Comparison of ENCODE assay signal across 8 mouse cellular contexts in the genomic region with DNA sequence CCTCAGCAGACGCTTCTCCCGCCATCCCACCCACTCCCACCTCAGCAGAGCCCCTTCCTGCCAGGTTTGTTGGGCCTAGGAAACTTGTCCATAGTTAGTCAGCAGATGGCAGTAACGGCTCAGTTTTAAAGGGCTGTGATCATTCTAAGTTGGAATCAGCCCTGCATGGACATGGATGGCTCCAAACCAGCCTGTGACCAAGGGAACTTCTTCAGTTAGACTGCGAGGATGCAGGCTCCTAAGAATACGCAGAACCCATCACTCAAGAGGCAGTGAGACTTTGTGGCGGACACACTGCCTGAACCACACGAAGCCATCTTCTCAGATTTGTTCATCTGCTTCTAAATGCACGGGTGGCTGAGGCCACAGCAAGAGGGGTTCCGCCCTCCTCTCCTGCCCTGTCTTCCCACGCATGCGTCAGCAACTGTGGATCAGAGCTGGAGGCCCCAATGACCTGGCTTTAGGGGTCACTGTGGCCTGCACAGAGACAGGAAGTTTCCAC. TPM values are rescaled to one million over a fixed set of nuclear protein-coding genes. Genes with fewer than 3 reads are reported as not detected.
A peak's percentile ranks its signal among the peaks of the same experiment; 100 is the strongest.
DNase-seq lines count a peak whose midpoint lies in the region; ATAC-seq and TF ChIP-seq lines count a peak whose summit lies in the region.

No protein-coding gene starts in this region.

- 33% methylated on average over 11 of the region's 11 CpGs for WGBS in forebrain, postnatal 0 days
- 31% methylated on average over 11 of the region's 11 CpGs for WGBS in liver, postnatal 0 days (ENCODE audit: insufficient replicate concordance)
- WGBS in neural tube, embryonic 15.5 days, result 42% methylated on average over 11 of the region's 11 CpGs

- no peak for TF ChIP-seq CTCF in G1E (IDR thresholded peaks at IDR 0.05; ENCODE audit: low read depth, low read length)
- peak; percentile 89 for TF ChIP-seq CTCF in forebrain, postnatal 0 days (IDR thresholded peaks at IDR 0.05; ENCODE audit: low read depth)
- peak; percentile 79 for TF ChIP-seq CTCF in liver, postnatal 0 days (IDR thresholded peaks at IDR 0.05; ENCODE audit: low read depth)

- no peaks in the 10 kb centered on the region for H3K36me3 ChIP-seq in G1E (replicated peaks)
- no peaks in the 10 kb centered on the region for H3K36me3 ChIP-seq in forebrain, postnatal 0 days (ENCODE audit: insufficient read depth)
- no peaks in the 10 kb centered on the region for H3K36me3 ChIP-seq in liver, postnatal 0 days (replicated peaks; ENCODE audit: insufficient read depth, low read length)
- no peaks in the 10 kb centered on the region for H3K36me3 ChIP-seq in neural tube, embryonic 15.5 days

- H3K4me3 ChIP-seq in G1E (ENCODE audit: low read depth, low read length), result no peak overlapping the region
- H3K4me3 ChIP-seq in forebrain, postnatal 0 days (ENCODE audit: low read depth, low read length), result no peak overlapping the region
- H3K4me3 ChIP-seq in liver, postnatal 0 days (ENCODE audit: low read depth, low read length), result no peak overlapping the region
- no peak overlapping the region for H3K4me3 ChIP-seq in neural tube, embryonic 15.5 days (replicated peaks)

- H3K9me3 ChIP-seq in G1E (replicated peaks), result 0 out of 2 replicates have a peak, but pooled peaks cover 3% of the 10 kb centered on the region
- no peaks in the 10 kb centered on the region for H3K9me3 ChIP-seq in forebrain, postnatal 0 days (ENCODE audit: low read length)
- no peaks in the 10 kb centered on the region for H3K9me3 ChIP-seq in liver, postnatal 0 days (ENCODE audit: low read length)
- no peaks in the 10 kb centered on the region for H3K9me3 ChIP-seq in neural tube, embryonic 15.5 days (replicated peaks)

- peak; percentile 32 for DNase-seq in G1E (ENCODE audit: low spot score)
- DNase-seq in cerebellum, adult 11-12 months, result peak; percentile 40
- peak; percentile 90 for DNase-seq in forebrain, postnatal 0 days
- DNase-seq in heart, postnatal 4 days, result peak; percentile 78
- peak; percentile 48 to 84 for DNase-seq in layer of hippocampus, adult 18-20 months (ENCODE audit: low spot score in 2 of 2)
- DNase-seq in liver, postnatal 0 days, result peak; percentile 45
- peak; percentile 53 to 61 for DNase-seq in urinary bladder, postnatal 36 days (ENCODE audit: low spot score in 2 of 2)

- H3K4me2 ChIP-seq in forebrain, postnatal 0 days (ENCODE audit: low read depth), result 0 out of 2 replicates have a peak overlapping the region, but pooled peaks have one; percentile 8
- H3K4me2 ChIP-seq in liver, postnatal 0 days (ENCODE audit: low read depth, low read length), result peak overlapping the region; percentile 31
- H3K4me2 ChIP-seq in neural tube, embryonic 15.5 days, result peak overlapping the region; percentile 36

- no peak overlapping the region for H3K9ac ChIP-seq in forebrain, postnatal 0 days
- no peak overlapping the region for H3K9ac ChIP-seq in liver, postnatal 0 days (replicated peaks)
- no peak overlapping the region for H3K9ac ChIP-seq in neural tube, embryonic 15.5 days (replicated peaks)

- peaks cover 40% of the 10 kb centered on the region for H3K27me3 ChIP-seq in G1E (ENCODE audit: insufficient read depth, low read length)
- H3K27me3 ChIP-seq in forebrain, postnatal 0 days (ENCODE audit: insufficient read depth, low read length), result no peaks in the 10 kb centered on the region
- H3K27me3 ChIP-seq in liver, postnatal 0 days (ENCODE audit: insufficient read depth, low read length), result no peaks in the 10 kb centered on the region
- H3K27me3 ChIP-seq in neural tube, embryonic 15.5 days (replicated peaks), result no peaks in the 10 kb centered on the region

- no peak for ATAC-seq in G1E (ENCODE audit: extremely low read depth, insufficient number of reproducible peaks, low FRiP score, poor library complexity, severe bottlenecking)
- ATAC-seq in forebrain, postnatal 0 days, result peak; percentile 91
- peak; percentile 84 for ATAC-seq in liver, postnatal 0 days
- peak; percentile 87 for ATAC-seq in neural tube, embryonic 15.5 days (ENCODE audit: low FRiP score)

- H3K4me1 ChIP-seq in G1E (ENCODE audit: insufficient read depth, low read depth, low read length), result peaks cover 6% of the 10 kb centered on the region
- no peaks in the 10 kb centered on the region for H3K4me1 ChIP-seq in forebrain, postnatal 0 days (ENCODE audit: insufficient read depth)
- peaks cover 4% of the 10 kb centered on the region; the same call in 1 of the 2 replicates for H3K4me1 ChIP-seq in liver, postnatal 0 days (ENCODE audit: insufficient read depth)
- H3K4me1 ChIP-seq in neural tube, embryonic 15.5 days, result peaks cover 3% of the 10 kb centered on the region; the same call in 1 of the 2 replicates

- H3K27ac ChIP-seq in forebrain, postnatal 0 days (ENCODE audit: low read depth, low read length), result no peak overlapping the region
- no peak overlapping the region for H3K27ac ChIP-seq in liver, postnatal 0 days (ENCODE audit: low read depth)
- H3K27ac ChIP-seq in neural tube, embryonic 15.5 days (replicated peaks), result peak overlapping the region; percentile 13; the same call in 1 of the 2 replicates

- no peak for TF ChIP-seq EP300 in liver, postnatal 0 days (IDR thresholded peaks at IDR 0.05; ENCODE audit: low read depth)

RNA-seq across cellular contexts. Expression of a gene that starts 29.1 kb away (rescaled TPM):
- not detected in 2 replicates for total RNA-seq in G1E (2014; fragmentation: Nextera tagmentation)
- total RNA-seq in G1E (2017), result 0.71 TPM in 1 of 2 replicates, not detected in the other
- 0.09 TPM in 1 of 2 replicates, not detected in the other for polyA plus RNA-seq in G1E (2012)
- not detected in 2 replicates for total RNA-seq in forebrain, postnatal 0 days (2014; rRNA removed)
- not detected in 2 replicates for polyA plus RNA-seq in forebrain, postnatal 0 days (2015; fragmentation: Nextera tagmentation; extraction: Ambion mirVana)
- total RNA-seq in heart, postnatal 4 days (2021), result not detected
- total RNA-seq in layer of hippocampus, adult 18-20 months (2021), result not detected
- 0.14 and 0.26 TPM in 2 replicates for polyA plus RNA-seq in liver, postnatal 0 days (2015; fragmentation: Nextera tagmentation; extraction: Ambion mirVana)
- polyA plus RNA-seq in neural tube, embryonic 15.5 days (2015; fragmentation: Nextera tagmentation; extraction: Ambion mirVana), result 0.18 and 6.7 TPM in 2 replicates

Comparison
In these comparisons a context has a peak if more than half of its experiments do, and no peak if none do; other contexts are left out.
1. DNase-seq: peak in every context shown above with its lines; median percentile 90 in forebrain, postnatal 0 days; 78 in heart, postnatal 4 days; 66 in layer of hippocampus, adult 18-20 months; 57 in urinary bladder, postnatal 36 days; 45 in liver, postnatal 0 days; 40 in cerebellum, adult 11-12 months; 32 in G1E.